Mouse (Mus musculus) forebrain, embryonic 15.5 days (tissue): ENCODE measurements around the gene Casp2. TPM values are rescaled to one million over a fixed set of nuclear protein-coding genes. Genes with fewer than 3 reads are reported as not detected.

Source experiments
- ATAC-seq: fragments of 200-750 bp; cut with Nextera tagmentation; replicated peaks from 2 replicates; pipeline ENCODE4 v1.8.0; 2017; ENCODE audit warnings: mild to moderate bottlenecking, moderate TSS enrichment, moderate library complexity
- H3K27ac ChIP-seq: fragments of 300-500 bp; sonication (generic); replicated peaks from 2 replicates; pipeline ENCODE4 v1.5.1; 2015; ENCODE audit warnings: mild to moderate bottlenecking, inconsistent platforms
- H3K27me3 ChIP-seq: fragments of 300-500 bp; sonication (generic); 2 replicates; pipeline ENCODE4 v1.6.1; 2015; ENCODE audit warnings: inconsistent platforms
- H3K36me3 ChIP-seq: fragments of 300-500 bp; sonication (generic); 2 replicates; pipeline ENCODE4 v1.6.1; 2015; ENCODE audit warnings: mild to moderate bottlenecking, inconsistent platforms
- H3K4me1 ChIP-seq: fragments of 300-500 bp; sonication (generic); 2 replicates; pipeline ENCODE4 v1.6.1; 2015; ENCODE audit warnings: inconsistent platforms
- H3K4me2 ChIP-seq: fragments of 300-500 bp; sonication (generic); replicated peaks from 2 replicates; pipeline ENCODE4 v1.6.1; 2015; ENCODE audit warnings: mild to moderate bottlenecking, inconsistent platforms
- H3K4me3 ChIP-seq: fragments of 300-500 bp; sonication (generic); 2 replicates; pipeline ENCODE4 v1.5.1; 2015; ENCODE audit warnings: mild to moderate bottlenecking, inconsistent platforms
- H3K9ac ChIP-seq: fragments of 300-500 bp; sonication (generic); replicated peaks from 2 replicates; pipeline ENCODE4 v1.6.1; 2015; ENCODE audit warnings: mild to moderate bottlenecking, inconsistent platforms
- H3K9me3 ChIP-seq: fragments of 300-500 bp; sonication (generic); 2 replicates; pipeline ENCODE4 v1.6.1; 2016; ENCODE audit warnings: inconsistent platforms
- WGBS: fragments of 180-500 bp; shearing (Covaris S2); methylation state at CpG from one replicate; pipeline ENCODE4 v1.1.7; 2015; ENCODE audit warnings: mixed read lengths; 5-methylcytosine and 5-hydroxymethylcytosine counted together
- polyA plus RNA-seq: library from polyadenylated mRNA; unstranded; fragments of >200 nt; fragmentation: Nextera tagmentation; extraction: Ambion mirVana; gene quantifications from 2 replicates; pipeline ENCODE4 v1.2.1, GENCODE M21; 2015

Gene Casp2
- polyA plus RNA-seq, 1 experiment from 2014 or later, result 61.4 TPM

GRCm38 (mm10) chr6:42326509-42326908 is 61.7 kb downstream of the Casp2 start:
- no peak overlapping the region for H3K4me3 ChIP-seq
- no peak overlapping the region for H3K4me2 ChIP-seq
- no peak overlapping the region for H3K27ac ChIP-seq
- no peaks in the 10 kb centered on the region for H3K36me3 ChIP-seq
- ATAC-seq, result no peak
- no peaks in the 10 kb centered on the region for H3K9me3 ChIP-seq
- WGBS, result 96% methylated on average over 3 of the region's 3 CpGs
- peaks cover 20% of the 10 kb centered on the region for H3K4me1 ChIP-seq
- no peak overlapping the region for H3K9ac ChIP-seq
- no peaks in the 10 kb centered on the region for H3K27me3 ChIP-seq

GRCm38 (mm10) chr6:42328757-42329156 is 64.0 kb downstream of the Casp2 start:
- WGBS, result 69% methylated on average over 3 of the region's 3 CpGs
- no peak overlapping the region for H3K27ac ChIP-seq
- no peak overlapping the region for H3K4me2 ChIP-seq
- no peak for ATAC-seq
- no peaks in the 10 kb centered on the region for H3K27me3 ChIP-seq
- H3K9me3 ChIP-seq, result no peaks in the 10 kb centered on the region
- peaks cover 5% of the 10 kb centered on the region; the same call in 1 of the 2 replicates for H3K4me1 ChIP-seq
- H3K4me3 ChIP-seq, result no peak overlapping the region
- no peaks in the 10 kb centered on the region for H3K36me3 ChIP-seq
- H3K9ac ChIP-seq, result no peak overlapping the region

DNA sequence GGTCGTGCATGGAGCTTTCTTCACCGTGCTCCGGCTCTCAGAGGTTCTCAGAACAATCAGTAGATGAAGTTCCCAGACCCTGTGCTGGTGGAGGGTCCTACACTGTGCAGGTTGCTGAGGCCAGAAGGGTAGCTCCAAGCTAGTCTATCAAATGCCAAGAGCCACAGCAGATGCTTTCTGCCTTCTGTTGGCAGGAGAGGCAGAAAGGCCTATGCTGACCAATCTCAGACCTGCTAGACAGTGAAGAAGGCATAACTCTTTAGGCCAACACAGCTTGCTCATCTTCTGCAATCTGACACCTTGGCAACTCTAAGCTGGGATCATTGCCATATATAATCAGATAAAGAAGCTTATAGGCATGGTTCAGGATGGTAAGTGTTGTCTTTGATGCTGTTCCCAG is 65.4 kb downstream of the Casp2 start:
- no peak overlapping the region for H3K9ac ChIP-seq
- no peak overlapping the region for H3K4me3 ChIP-seq
- H3K27me3 ChIP-seq, result no peaks in the 10 kb centered on the region
- H3K36me3 ChIP-seq, result no peaks in the 10 kb centered on the region
- no peak for ATAC-seq
- WGBS, result 74% methylated on average over 3 of the region's 3 CpGs
- H3K9me3 ChIP-seq, result no peaks in the 10 kb centered on the region
- no peak overlapping the region for H3K27ac ChIP-seq
- peaks cover 4% of the 10 kb centered on the region; the same call in 1 of the 2 replicates for H3K4me1 ChIP-seq
- no peak overlapping the region for H3K4me2 ChIP-seq

DNA sequence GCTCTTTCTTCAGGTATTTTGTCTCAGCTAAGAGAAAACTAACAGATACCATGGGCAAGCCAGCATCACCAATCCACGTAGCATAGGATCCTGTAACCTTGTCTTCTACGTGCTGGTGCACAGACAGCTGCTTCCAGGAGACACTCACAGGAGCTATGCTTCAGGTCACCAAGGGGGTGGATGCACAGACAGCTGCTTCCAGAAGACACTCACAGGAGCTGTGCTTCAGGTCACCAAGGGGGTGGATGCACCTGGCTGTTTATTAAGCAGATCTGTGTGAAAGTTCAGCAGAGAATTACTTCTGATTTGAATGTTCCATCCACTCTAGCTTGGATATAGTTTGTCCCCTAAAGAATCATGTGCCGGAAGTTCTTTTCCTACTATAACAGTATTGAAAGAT is 66.2 kb downstream of the Casp2 start:
- H3K4me2 ChIP-seq, result no peak overlapping the region
- no peak overlapping the region for H3K27ac ChIP-seq
- no peak overlapping the region for H3K4me3 ChIP-seq
- H3K36me3 ChIP-seq, result no peaks in the 10 kb centered on the region
- no peaks in the 10 kb centered on the region for H3K27me3 ChIP-seq
- ATAC-seq, result no peak
- H3K4me1 ChIP-seq, result no peaks in the 10 kb centered on the region
- 88% methylated on average over 3 of the region's 3 CpGs for whole genome bisulfite sequencing
- H3K9me3 ChIP-seq, result no peaks in the 10 kb centered on the region
- H3K9ac ChIP-seq, result no peak overlapping the region

Other genes with a start within 250 kb of the Casp2 start
- gene Sva, start 226.6 kb upstream of the Casp2 start, polyA plus RNA-seq, result not detected in 2 replicates
- not detected in 2 replicates for gene Tas2r139, start 124.0 kb upstream of the Casp2 start, polyA plus RNA-seq
- not detected in 2 replicates for gene Tas2r144, start 49.7 kb upstream of the Casp2 start, polyA plus RNA-seq
- 10.7 and 12.0 TPM in 2 replicates for gene Gstk1, start 19.1 kb upstream of the Casp2 start, polyA plus RNA-seq
- gene Tmem139, start 3.0 kb upstream of the Casp2 start, polyA plus RNA-seq, result 0.22 and 0.24 TPM in 2 replicates
- gene Clcn1, start 21.7 kb downstream of the Casp2 start, polyA plus RNA-seq, result 2.2 and 2.3 TPM in 2 replicates
- gene Fam131b, start 59.7 kb downstream of the Casp2 start, polyA plus RNA-seq, result 5.4 and 6.2 TPM in 2 replicates
- gene Zyx, start 84.6 kb downstream of the Casp2 start, polyA plus RNA-seq, result 33.1 and 37.6 TPM in 2 replicates
- gene Epha1, start 108.3 kb downstream of the Casp2 start, polyA plus RNA-seq, result 0.14 and 0.20 TPM in 2 replicates
- gene Tas2r143, start 135.3 kb downstream of the Casp2 start, polyA plus RNA-seq, result not detected in 2 replicates
- not detected in 2 replicates for gene Tas2r135, start 140.4 kb downstream of the Casp2 start, polyA plus RNA-seq
- not detected in 2 replicates for gene Tas2r126, start 169.6 kb downstream of the Casp2 start, polyA plus RNA-seq
- not detected in 2 replicates for gene Olfr458, start 200.2 kb downstream of the Casp2 start, polyA plus RNA-seq
- gene Olfr457, start 211.3 kb downstream of the Casp2 start, polyA plus RNA-seq, result not detected in 2 replicates
- not detected in 2 replicates for gene Olfr456, start 222.2 kb downstream of the Casp2 start, polyA plus RNA-seq